Comparison of ENCODE assay signal across 26 mouse cellular contexts in genomic region chr11:37913161-37913560, GRCm38 (mm10).
DNase-seq lines count a peak whose midpoint lies in the region; ATAC-seq and TF ChIP-seq lines count a peak whose summit lies in the region.
"Had no signal": no experiment of that assay in that cellular context is flagged by ENCODE, and none has a peak within 500 bp of the region (broad histone marks: within the 10 kb centered on the region; RNA-seq: fewer than 3 reads in every experiment).

No protein-coding gene starts in this region.

- no peak overlapping the region for H3K9ac ChIP-seq in forebrain, embryonic 14.5 days (ENCODE audit: low read length)
- H3K9ac ChIP-seq in forebrain, embryonic 15.5 days (replicated peaks): no peak overlapping the region
- no peak overlapping the region for H3K9ac ChIP-seq in lung, embryonic 14.5 days
- H3K9ac ChIP-seq: embryonic facial prominence, embryonic 13.5 days; forebrain, embryonic 13.5 days; heart, embryonic 12.5 days; heart, embryonic 15.5 days; hindbrain, embryonic 14.5 days had no signal

- WGBS in forebrain, embryonic 14.5 days: 68% methylated on average over 2 of the region's 2 CpGs
- 69% methylated on average over 2 of the region's 2 CpGs for WGBS in forebrain, embryonic 15.5 days
- WGBS in lung, embryonic 14.5 days: 22% methylated on average over 2 of the region's 2 CpGs
- WGBS in lung, adult 2 months: 32% methylated on average over 2 of the region's 2 CpGs

- no peak overlapping the region for H3K4me3 ChIP-seq in forebrain, embryonic 14.5 days (ENCODE audit: low read depth, low read length)
- no peak overlapping the region for H3K4me3 ChIP-seq in forebrain, embryonic 15.5 days
- H3K4me3 ChIP-seq in lung, embryonic 14.5 days (ENCODE audit: low read depth, low read length): no peak overlapping the region
- no peak overlapping the region for H3K4me3 ChIP-seq in lung, adult 2 months (replicated peaks; ENCODE audit: extremely low read depth, low read depth, low read length)
- H3K4me3 ChIP-seq: embryonic facial prominence, embryonic 13.5 days; forebrain, embryonic 10.5 days; forebrain, embryonic 13.5 days; heart, embryonic 12.5 days; heart, embryonic 15.5 days had no signal

- H3K4me1 ChIP-seq in forebrain, embryonic 14.5 days (ENCODE audit: control insufficient read depth, insufficient read depth, low read length): no peaks in the 10 kb centered on the region
- no peaks in the 10 kb centered on the region for H3K4me1 ChIP-seq in forebrain, embryonic 15.5 days
- no peaks in the 10 kb centered on the region for H3K4me1 ChIP-seq in lung, embryonic 14.5 days (ENCODE audit: insufficient read depth)
- no peaks in the 10 kb centered on the region for H3K4me1 ChIP-seq in lung, adult 2 months (ENCODE audit: control insufficient read depth, insufficient read depth, low read length)
- H3K4me1 ChIP-seq: embryonic facial prominence, embryonic 13.5 days; forebrain, embryonic 10.5 days; forebrain, embryonic 13.5 days; heart, embryonic 12.5 days; heart, embryonic 15.5 days had no signal

- no peak for ATAC-seq in forebrain, embryonic 14.5 days
- ATAC-seq in forebrain, embryonic 15.5 days (replicated peaks): no peak
- no peak for ATAC-seq in lung, embryonic 14.5 days (ENCODE audit: insufficient read depth)
- ATAC-seq: activated CD4-positive, CD25-positive, alpha-beta regulatory T cell, adult 4 months; forebrain, embryonic 13.5 days; intestine, postnatal 0 days had no signal

- no peaks in the 10 kb centered on the region for H3K27me3 ChIP-seq in forebrain, embryonic 14.5 days (replicated peaks; ENCODE audit: control insufficient read depth, insufficient read depth, low read length)
- no peaks in the 10 kb centered on the region for H3K27me3 ChIP-seq in forebrain, embryonic 15.5 days
- H3K27me3 ChIP-seq in lung, embryonic 14.5 days (ENCODE audit: insufficient read depth, low read length): no peaks in the 10 kb centered on the region
- H3K27me3 ChIP-seq: CH12.LX; embryonic facial prominence, embryonic 13.5 days; forebrain, embryonic 13.5 days; heart, embryonic 12.5 days; heart, embryonic 15.5 days had no signal

- DNase-seq in forebrain, embryonic 14.5 days (ENCODE audit: low spot score): peak; percentile 50
- peak; percentile 84 for DNase-seq in lung, embryonic 14.5 days
- no peak for DNase-seq in lung, adult 2 months
- peak; percentile 3 for DNase-seq in NIH3T3 (ENCODE audit: low read depth)
- DNase-seq in cerebellum, postnatal 10 days: no peak
- DNase-seq: adrenal gland, adult 8-10 months; adrenal gland, postnatal 25 days; B cell, adult 2 months; cerebellum, adult 18-20 months; cerebellum, adult 9-10 months; cerebellum, postnatal 25 days; gastrocnemius, postnatal 25 days; heart, adult 18-20 months; heart, postnatal 10 days; heart, postnatal 36 days had no signal

- no peak for TF ChIP-seq CTCF in lung, embryonic 14.5 days (IDR thresholded peaks at IDR 0.05; ENCODE audit: low read depth)
- TF ChIP-seq CTCF in lung, adult 2 months (IDR thresholded peaks at IDR 0.05; ENCODE audit: insufficient read depth, low read length): no peak

- no peak for TF ChIP-seq POLR2A in lung, adult 2 months (IDR thresholded peaks at IDR 0.05; ENCODE audit: borderline replicate concordance, extremely low read depth, low read depth, low read length)

- no peaks in the 10 kb centered on the region for H3K36me3 ChIP-seq in forebrain, embryonic 14.5 days (ENCODE audit: control insufficient read depth, insufficient read depth, low read length)
- no peaks in the 10 kb centered on the region for H3K36me3 ChIP-seq in forebrain, embryonic 15.5 days
- no peaks in the 10 kb centered on the region for H3K36me3 ChIP-seq in lung, embryonic 14.5 days (ENCODE audit: insufficient read depth)
- H3K36me3 ChIP-seq: embryonic facial prominence, embryonic 13.5 days; forebrain, embryonic 10.5 days; G1E; heart, embryonic 12.5 days; heart, embryonic 15.5 days had no signal

- H3K27ac ChIP-seq in forebrain, embryonic 14.5 days (ENCODE audit: low read depth, low read length): no peak overlapping the region
- H3K27ac ChIP-seq in forebrain, embryonic 15.5 days (replicated peaks): no peak overlapping the region
- H3K27ac ChIP-seq in lung, embryonic 14.5 days (ENCODE audit: low read depth): no peak overlapping the region
- H3K27ac ChIP-seq: embryonic facial prominence, embryonic 13.5 days; forebrain, embryonic 10.5 days; forebrain, embryonic 13.5 days; heart, embryonic 15.5 days; hindbrain, embryonic 14.5 days had no signal

- no peak overlapping the region for H3K4me2 ChIP-seq in forebrain, embryonic 14.5 days (ENCODE audit: low read length)
- no peak overlapping the region for H3K4me2 ChIP-seq in forebrain, embryonic 15.5 days (replicated peaks)
- H3K4me2 ChIP-seq in lung, embryonic 14.5 days: no peak overlapping the region
- H3K4me2 ChIP-seq: embryonic facial prominence, embryonic 13.5 days; forebrain, embryonic 13.5 days; heart, embryonic 12.5 days; heart, embryonic 15.5 days; hindbrain, embryonic 14.5 days had no signal

- H3K9me3 ChIP-seq in forebrain, embryonic 14.5 days (replicated peaks; ENCODE audit: control insufficient read depth, low read length): no peaks in the 10 kb centered on the region
- no peaks in the 10 kb centered on the region for H3K9me3 ChIP-seq in forebrain, embryonic 15.5 days
- H3K9me3 ChIP-seq in lung, embryonic 14.5 days (ENCODE audit: low read depth, low read length): no peaks in the 10 kb centered on the region
- H3K9me3 ChIP-seq: embryonic facial prominence, embryonic 13.5 days; forebrain, embryonic 10.5 days; forebrain, embryonic 13.5 days; G1E; heart, embryonic 12.5 days; heart, embryonic 15.5 days had no signal

Comparison
In these comparisons a context has a peak if more than half of its experiments do, and no peak if none do; other contexts are left out.
1. DNase-seq: peak in forebrain, embryonic 14.5 days (single experiment), lung, embryonic 14.5 days (single experiment) and NIH3T3 (single experiment); none in lung, adult 2 months (single experiment) and cerebellum, postnatal 10 days (0 of 2).